Mouse (Mus musculus) lung, postnatal 0 days (tissue): ENCODE results near the gene Lrrc36.

Experiments
- CTCF ChIP-seq: IDR thresholded peaks from 2 replicates; pipeline ENCODE4 v1.5.1; 2016; ENCODE audit warnings: antibody characterized with exemption, mild to moderate bottlenecking
- EP300 ChIP-seq: IDR thresholded peaks from 2 replicates; pipeline ENCODE4 v1.6.1; 2016; ENCODE audit warnings: antibody characterized with exemption, mild to moderate bottlenecking, control low read depth

DNA sequence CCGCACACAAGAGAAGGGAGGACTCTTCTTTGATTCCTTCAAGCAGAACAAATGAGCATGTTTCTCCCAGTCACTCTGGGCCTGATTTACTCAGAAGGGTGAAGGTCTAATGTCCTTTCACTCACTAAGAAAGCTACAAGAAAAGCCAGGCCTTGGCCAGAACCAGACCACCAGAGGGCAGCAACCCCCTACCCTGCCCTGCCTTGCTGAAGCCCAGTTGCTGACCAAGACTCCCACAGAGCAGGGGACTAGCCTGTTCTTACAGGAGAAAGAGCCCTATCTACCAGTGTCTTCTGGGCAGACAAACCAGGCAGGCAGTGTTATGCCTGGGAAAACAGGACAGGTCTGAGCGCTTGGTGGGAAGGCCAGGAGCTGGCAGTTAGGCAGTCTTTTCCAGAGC lies 71.0 kb downstream of the Lrrc36 start:
- no peak for TF ChIP-seq EP300
- TF ChIP-seq CTCF = peak; percentile 80
